Mouse (Mus musculus): ENCODE data around the gene Tcl1b3.
"Not testable (repeated sequence)": the region's sequence is repeated elsewhere in the genome, so short reads cannot be mapped to it uniquely, and the experiment has no call there.

DNA sequence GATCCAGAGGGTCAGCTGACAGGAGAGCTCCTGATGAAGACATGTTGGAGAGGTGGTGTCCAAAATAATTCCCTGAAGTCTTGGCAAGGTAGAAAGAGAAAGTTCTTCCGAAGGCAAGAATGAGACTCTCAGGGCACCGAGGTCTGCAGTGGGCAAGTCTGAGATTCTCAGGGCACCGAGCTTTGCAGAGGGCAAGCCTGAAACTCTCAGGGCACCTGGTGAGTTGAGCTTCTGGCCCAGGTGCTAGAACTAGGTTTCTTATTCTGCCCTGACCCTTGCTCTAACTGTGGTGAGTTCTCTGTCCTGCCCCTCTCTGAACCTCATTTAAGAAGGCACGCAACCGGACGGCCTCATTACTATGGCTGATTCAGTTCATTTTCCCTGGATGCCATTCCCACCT lies at the start of gene Tcl1b3:
- TF ChIP-seq CTCF (conservative IDR thresholded peaks at IDR 0.05; ENCODE audit: low read length); POU5F1 (IDR thresholded peaks at IDR 0.05; ENCODE audit: borderline replicate concordance, low read length): not testable (repeated sequence)
